Mouse (Mus musculus) layer of hippocampus, adult 11-12 months (tissue): Measurements from ENCODE around the gene Grm2.
"Not testable (repeated sequence)": the region's sequence is repeated elsewhere in the genome, so short reads cannot be mapped to it uniquely, and the experiment has no call there.

Experiments used
- DNase-seq: peaks from one replicate; pipeline ENCODE4 v3.0.0; 2022; ENCODE audit warnings: low spot score

The Grm2 gene

GRCm38 (mm10) chr9:106652720-106653119, 3.2 kb downstream of the Grm2 start:
- DNase-seq: no peak

- no peak for DNase-seq
Observed at GRCm38 (mm10) chr9:106647226-106647625, 8.7 kb downstream of the Grm2 start.

GRCm38 (mm10) chr9:106645684-106646271, 10.1 kb downstream of the Grm2 start:
- no peak for DNase-seq

- DNase-seq: no peak
Observed at GRCm38 (mm10) chr9:106643787-106644186, 12.1 kb downstream of the Grm2 start.

- peak; percentile 85 for DNase-seq
Observed at GRCm38 (mm10) chr9:106643128-106643527, 12.8 kb downstream of the Grm2 start.

- DNase-seq: no peak
Observed at GRCm38 (mm10) chr9:106641346-106641745, 14.5 kb downstream of the Grm2 start.

GRCm38 (mm10) chr9:106638154-106638553, 17.7 kb downstream of the Grm2 start:
- DNase-seq: no peak

- DNase-seq: no peak
Observed at GRCm38 (mm10) chr9:106632185-106632584, 23.7 kb downstream of the Grm2 start.

GRCm38 (mm10) chr9:106627796-106628195, 28.1 kb downstream of the Grm2 start:
- not testable (repeated sequence) for DNase-seq

- no peak for DNase-seq
Observed at GRCm38 (mm10) chr9:106626282-106626681, 29.6 kb downstream of the Grm2 start, which contains the start of gene Iqcf6. TSS of gene Iqcf6 (plus strand) at chr9:106626582.

GRCm38 (mm10) chr9:106617496-106617895, 38.4 kb downstream of the Grm2 start:
- peak; percentile 87 for DNase-seq

GRCm38 (mm10) chr9:106616306-106616705, 39.6 kb downstream of the Grm2 start:
- no peak for DNase-seq

GRCm38 (mm10) chr9:106614616-106615015, 41.3 kb downstream of the Grm2 start:
- no peak for DNase-seq

- no peak for DNase-seq
Observed at GRCm38 (mm10) chr9:106613951-106614350, 41.9 kb downstream of the Grm2 start.

GRCm38 (mm10) chr9:106610727-106611126, 45.2 kb downstream of the Grm2 start:
- no peak for DNase-seq

- peak; percentile 68 for DNase-seq
Observed at GRCm38 (mm10) chr9:106600546-106600945, 55.3 kb downstream of the Grm2 start.

- no peak for DNase-seq
Observed at GRCm38 (mm10) chr9:106598466-106598865, 57.4 kb downstream of the Grm2 start.

GRCm38 (mm10) chr9:106595836-106596235, 60.0 kb downstream of the Grm2 start:
- DNase-seq: no peak

- DNase-seq: not testable (repeated sequence)
Observed at GRCm38 (mm10) chr9:106595402-106595801, 60.5 kb downstream of the Grm2 start.
